In the genomic region with DNA sequence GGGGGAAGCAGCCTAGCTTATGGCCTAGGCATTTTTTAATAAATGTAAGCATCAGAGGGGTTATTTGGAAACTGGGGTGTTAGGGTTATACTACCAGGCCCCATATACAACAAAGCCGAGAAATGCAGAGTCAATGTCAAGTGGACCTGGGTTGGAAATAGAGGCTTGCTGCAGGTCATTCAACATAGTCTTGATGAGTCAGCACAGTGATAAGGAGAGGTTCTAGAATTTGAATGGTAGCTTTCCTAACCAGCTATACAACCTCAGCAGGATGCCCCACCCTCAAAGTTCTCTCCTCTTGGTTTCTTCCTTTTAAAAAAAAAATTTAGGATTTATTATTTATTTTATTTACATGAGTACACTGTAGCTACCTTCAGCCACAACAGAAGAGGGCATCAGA, we compare ENCODE assay signal across 26 mouse cellular contexts. TPM values are rescaled to one million over a fixed set of nuclear protein-coding genes. Genes with fewer than 3 reads are reported as not detected.
"Had no signal": no experiment of that assay in that cellular context is flagged by ENCODE, and none has a peak within 500 bp of the region (broad histone marks: within the 10 kb centered on the region; RNA-seq: fewer than 3 reads in every experiment).

No protein-coding gene starts in this region.

- H3K27me3 ChIP-seq: midbrain, embryonic 12.5 days; neural tube, embryonic 13.5 days; neural tube, embryonic 15.5 days had no signal

- H3K4me2 ChIP-seq: lung, embryonic 14.5 days; midbrain, embryonic 12.5 days; neural tube, embryonic 13.5 days; neural tube, embryonic 15.5 days had no signal

- H3K4me3 ChIP-seq: midbrain, embryonic 10.5 days; midbrain, embryonic 12.5 days; myocyte; neural tube, embryonic 13.5 days; neural tube, embryonic 15.5 days had no signal

- DNase-seq: lung, adult 18-20 months; lung, embryonic 14.5 days; lung, postnatal 10 days; lung, postnatal 4 days; midbrain, embryonic 14.5 days; retina, postnatal 1 day; right cerebral cortex, adult 18-20 months; right cerebral cortex, postnatal 25 days; right cerebral cortex, postnatal 4 days; spleen, adult 18-20 months; thymus, adult 18-20 months; thymus, postnatal 14 days; thymus, postnatal 36 days had no signal

- ATAC-seq: midbrain, embryonic 16.5 days had no signal

- H3K9ac ChIP-seq: lung, embryonic 14.5 days; midbrain, embryonic 12.5 days; neural tube, embryonic 13.5 days; neural tube, embryonic 15.5 days had no signal

- H3K27ac ChIP-seq: midbrain, embryonic 10.5 days; midbrain, embryonic 12.5 days; neural tube, embryonic 13.5 days; neural tube, embryonic 15.5 days had no signal

- H3K9me3 ChIP-seq: midbrain, embryonic 10.5 days; midbrain, embryonic 12.5 days; neural tube, embryonic 13.5 days; neural tube, embryonic 15.5 days had no signal

RNA-seq across cellular contexts. Expression of gene Calcoco2, which starts 40.8 kb away (rescaled TPM):
- total RNA-seq: megakaryocyte, adult 5-6 weeks; megakaryocyte-erythroid progenitor cell, adult 5-6 weeks had no signal
- polyA plus RNA-seq: lung, embryonic 14.5 days; midbrain, embryonic 10.5 days; midbrain, embryonic 12.5 days; midbrain, embryonic 14.5 days; midbrain, embryonic 16.5 days; myocyte; neural tube, embryonic 11.5 days; neural tube, embryonic 13.5 days; neural tube, embryonic 15.5 days; small intestine, adult 2 months; stomach, embryonic 14.5 days had no signal

RNA-seq across cellular contexts. Expression of gene Gip, which starts 46.7 kb away (rescaled TPM):
- total RNA-seq: megakaryocyte, adult 5-6 weeks; megakaryocyte-erythroid progenitor cell, adult 5-6 weeks had no signal
- polyA plus RNA-seq: lung, embryonic 14.5 days; lung, embryonic 16.5 days; midbrain, embryonic 10.5 days; midbrain, embryonic 12.5 days; midbrain, embryonic 14.5 days; midbrain, embryonic 16.5 days; myocyte; neural tube, embryonic 11.5 days; neural tube, embryonic 13.5 days; neural tube, embryonic 15.5 days; stomach, embryonic 14.5 days; urinary bladder, adult 2 months had no signal
